Mouse (Mus musculus) E14TG2a.4 (cell line): ENCODE data around the gene Frmpd3.

Experiments used
- CTCF ChIP-seq: conservative IDR thresholded peaks from 2 replicates; pipeline ENCODE4 v1.5.1; 2014; ENCODE audit warnings: low read length
- NANOG ChIP-seq: IDR thresholded peaks from 2 replicates; pipeline ENCODE4 v1.6.1; 2014; ENCODE audit warnings: borderline replicate concordance, low read length, mixed read lengths
- POU5F1 ChIP-seq: IDR thresholded peaks from 2 replicates; pipeline ENCODE4 v1.6.1; 2014; ENCODE audit warnings: low read length, borderline replicate concordance

DNA sequence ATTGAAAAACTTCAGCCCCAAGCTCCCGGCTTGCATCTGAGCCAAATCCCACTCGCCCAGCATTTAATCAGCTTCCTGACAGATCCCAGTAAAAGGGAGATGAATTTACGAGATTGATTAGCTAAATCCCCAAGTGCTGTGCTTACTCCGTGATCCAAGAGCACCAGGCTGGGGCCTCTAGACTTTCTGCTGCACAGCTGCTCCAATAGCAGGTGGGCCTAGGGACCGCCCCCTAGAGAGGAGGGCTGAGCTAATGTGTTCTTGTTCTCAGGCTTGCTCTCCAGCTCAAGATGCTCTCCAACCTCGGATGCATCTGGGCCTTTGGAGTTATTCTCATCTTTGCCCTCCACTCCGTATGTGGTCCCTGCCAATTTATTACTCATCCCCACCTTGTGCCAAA is 36.4 kb upstream of the Frmpd3 start:
- TF ChIP-seq CTCF (no peak), NANOG (no peak), POU5F1 (no peak)
